Mouse (Mus musculus): ENCODE results near the gene Cnn3. TPM values are rescaled to one million over a fixed set of nuclear protein-coding genes. Genes with fewer than 3 reads are reported as not detected.

Cnn3 gene
- polyA plus RNA-seq, 1 experiment from 2014 or later: 1,158 TPM

GRCm38 (mm10) chr3:121469185-121469975, 43.1 kb downstream of the Cnn3 start:
- Histone ChIP-seq H3K27ac (ENCODE audit: low read depth, low read length) (peak overlapping the region; percentile 66), H3K4me1 (ENCODE audit: control insufficient read depth, insufficient read depth, low read length) (peaks cover 25% of the 10 kb centered on the region)

GRCm38 (mm10) chr3:121471703-121472102, 45.4 kb downstream of the Cnn3 start:
- DNase-seq (ENCODE audit: low spot score, missing footprints) (no peak), ATAC-seq (ENCODE audit: low FRiP score) (no peak)
- Histone ChIP-seq H3K27ac (ENCODE audit: low read depth, low read length) (no peak overlapping the region), H3K9ac (ENCODE audit: low read length) (no peak overlapping the region), H3K27me3 (ENCODE audit: control insufficient read depth, insufficient read depth, low read length) (no peaks in the 10 kb centered on the region), H3K4me3 (ENCODE audit: low read depth, low read length) (no peak overlapping the region), H3K36me3 (ENCODE audit: control insufficient read depth, insufficient read depth, low read length) (no peaks in the 10 kb centered on the region), H3K4me2 (no peak overlapping the region), H3K9me3 (ENCODE audit: control insufficient read depth, low read length) (no peaks in the 10 kb centered on the region), H3K4me1 (ENCODE audit: control insufficient read depth, insufficient read depth, low read length) (peaks cover 17% of the 10 kb centered on the region)
- WGBS: 80% methylated on average over 11 of the region's 11 CpGs

More at GRCm38 (mm10) chr3:121469185-121469975, 43.1 kb downstream of the Cnn3 start:
- ATAC-seq (ENCODE audit: low FRiP score) (peak; percentile 75), DNase-seq (ENCODE audit: low spot score, missing footprints) (peak; percentile 95)
- H3K9me3 ChIP-seq (ENCODE audit: control insufficient read depth, low read length): no peaks in the 10 kb centered on the region
- H3K4me3 ChIP-seq (ENCODE audit: low read depth, low read length): no peak overlapping the region
- H3K27me3 ChIP-seq (ENCODE audit: control insufficient read depth, insufficient read depth, low read length): no peaks in the 10 kb centered on the region
- H3K36me3 ChIP-seq (ENCODE audit: control insufficient read depth, insufficient read depth, low read length): no peaks in the 10 kb centered on the region
- H3K4me2 ChIP-seq: peak overlapping the region; percentile 20; the same call in 1 of the 2 replicates
- H3K9ac ChIP-seq (ENCODE audit: low read length): 0 out of 2 replicates have a peak overlapping the region, but pooled peaks have one; percentile 17
- WGBS: 4% methylated on average over 13 of the region's 13 CpGs

GRCm38 (mm10) chr3:121474738-121475137, 48.4 kb downstream of the Cnn3 start:
- no peak for DNase-seq (ENCODE audit: low spot score, missing footprints)
- ATAC-seq (ENCODE audit: low FRiP score): no peak
- no peak overlapping the region for H3K27ac ChIP-seq (ENCODE audit: low read depth, low read length)
- no peak overlapping the region for H3K9ac ChIP-seq (ENCODE audit: low read length)
- WGBS: 66% methylated on average over 3 of the region's 3 CpGs
- H3K36me3 ChIP-seq (ENCODE audit: control insufficient read depth, insufficient read depth, low read length): no peaks in the 10 kb centered on the region
- H3K4me2 ChIP-seq: no peak overlapping the region
- no peaks in the 10 kb centered on the region for H3K27me3 ChIP-seq (ENCODE audit: control insufficient read depth, insufficient read depth, low read length)
- no peaks in the 10 kb centered on the region for H3K9me3 ChIP-seq (ENCODE audit: control insufficient read depth, low read length)
- H3K4me1 ChIP-seq (ENCODE audit: control insufficient read depth, insufficient read depth, low read length): peaks cover 8% of the 10 kb centered on the region
- no peak overlapping the region for H3K4me3 ChIP-seq (ENCODE audit: low read depth, low read length)

GRCm38 (mm10) chr3:121480030-121480960, 54.0 kb downstream of the Cnn3 start:
- H3K27me3 ChIP-seq (ENCODE audit: control insufficient read depth, insufficient read depth, low read length): no peaks in the 10 kb centered on the region
- peak; percentile 76 for ATAC-seq (ENCODE audit: low FRiP score)
- peaks cover 35% of the 10 kb centered on the region for H3K4me1 ChIP-seq (ENCODE audit: control insufficient read depth, insufficient read depth, low read length)
- peak overlapping the region; percentile 1; the same call in 1 of the 2 replicates for H3K9ac ChIP-seq (ENCODE audit: low read length)
- peak; percentile 91 for DNase-seq (ENCODE audit: low spot score, missing footprints)
- H3K9me3 ChIP-seq (ENCODE audit: control insufficient read depth, low read length): no peaks in the 10 kb centered on the region
- H3K36me3 ChIP-seq (ENCODE audit: control insufficient read depth, insufficient read depth, low read length): no peaks in the 10 kb centered on the region
- WGBS: 31% methylated on average over 26 of the region's 26 CpGs
- no peak overlapping the region for H3K4me3 ChIP-seq (ENCODE audit: low read depth, low read length)
- H3K4me2 ChIP-seq: no peak overlapping the region
- H3K27ac ChIP-seq (ENCODE audit: low read depth, low read length): peak overlapping the region; percentile 61

GRCm38 (mm10) chr3:121480961-121481436, 54.7 kb downstream of the Cnn3 start:
- no peaks in the 10 kb centered on the region for H3K27me3 ChIP-seq (ENCODE audit: control insufficient read depth, insufficient read depth, low read length)
- no peak for DNase-seq (ENCODE audit: low spot score, missing footprints)
- no peak overlapping the region for H3K27ac ChIP-seq (ENCODE audit: low read depth, low read length)
- H3K4me2 ChIP-seq: no peak overlapping the region
- H3K36me3 ChIP-seq (ENCODE audit: control insufficient read depth, insufficient read depth, low read length): no peaks in the 10 kb centered on the region
- H3K9me3 ChIP-seq (ENCODE audit: control insufficient read depth, low read length): no peaks in the 10 kb centered on the region
- H3K4me3 ChIP-seq (ENCODE audit: low read depth, low read length): no peak overlapping the region
- no peak overlapping the region for H3K9ac ChIP-seq (ENCODE audit: low read length)
- H3K4me1 ChIP-seq (ENCODE audit: control insufficient read depth, insufficient read depth, low read length): peaks cover 35% of the 10 kb centered on the region
- ATAC-seq (ENCODE audit: low FRiP score): no peak
- 50% methylated on average over 8 of the region's 8 CpGs for WGBS

GRCm38 (mm10) chr3:121481564-121481963, 55.3 kb downstream of the Cnn3 start:
- no peak for ATAC-seq (ENCODE audit: low FRiP score)
- H3K4me3 ChIP-seq (ENCODE audit: low read depth, low read length): no peak overlapping the region
- H3K27ac ChIP-seq (ENCODE audit: low read depth, low read length): no peak overlapping the region
- no peak overlapping the region for H3K9ac ChIP-seq (ENCODE audit: low read length)
- no peak overlapping the region for H3K4me2 ChIP-seq
- H3K36me3 ChIP-seq (ENCODE audit: control insufficient read depth, insufficient read depth, low read length): no peaks in the 10 kb centered on the region
- H3K27me3 ChIP-seq (ENCODE audit: control insufficient read depth, insufficient read depth, low read length): no peaks in the 10 kb centered on the region
- H3K9me3 ChIP-seq (ENCODE audit: control insufficient read depth, low read length): no peaks in the 10 kb centered on the region
- DNase-seq (ENCODE audit: low spot score, missing footprints): no peak
- WGBS: 40% methylated on average over 6 of the region's 6 CpGs
- peaks cover 35% of the 10 kb centered on the region for H3K4me1 ChIP-seq (ENCODE audit: control insufficient read depth, insufficient read depth, low read length)

GRCm38 (mm10) chr3:121483266-121484161, 57.2 kb downstream of the Cnn3 start:
- no peak overlapping the region for H3K9ac ChIP-seq (ENCODE audit: low read length)

GRCm38 (mm10) chr3:121485201-121485600, 58.9 kb downstream of the Cnn3 start:
- DNase-seq (ENCODE audit: low spot score, missing footprints) (no peak), ATAC-seq (ENCODE audit: low FRiP score) (no peak)
- H3K4me1 ChIP-seq (ENCODE audit: control insufficient read depth, insufficient read depth, low read length): peaks cover 30% of the 10 kb centered on the region
- H3K4me3 ChIP-seq (ENCODE audit: low read depth, low read length): no peak overlapping the region
- no peaks in the 10 kb centered on the region for H3K9me3 ChIP-seq (ENCODE audit: control insufficient read depth, low read length)
- H3K27me3 ChIP-seq (ENCODE audit: control insufficient read depth, insufficient read depth, low read length): no peaks in the 10 kb centered on the region
- H3K27ac ChIP-seq (ENCODE audit: low read depth, low read length): no peak overlapping the region
- H3K36me3 ChIP-seq (ENCODE audit: control insufficient read depth, insufficient read depth, low read length): no peaks in the 10 kb centered on the region
- no peak overlapping the region for H3K4me2 ChIP-seq
- WGBS: 80% methylated on average over 2 of the region's 2 CpGs
- no peak overlapping the region for H3K9ac ChIP-seq (ENCODE audit: low read length)

More at GRCm38 (mm10) chr3:121483266-121484161, 57.2 kb downstream of the Cnn3 start:
- Histone ChIP-seq H3K4me1 (ENCODE audit: control insufficient read depth, insufficient read depth, low read length) (peaks cover 35% of the 10 kb centered on the region), H3K9me3 (ENCODE audit: control insufficient read depth, low read length) (no peaks in the 10 kb centered on the region), H3K27me3 (ENCODE audit: control insufficient read depth, insufficient read depth, low read length) (no peaks in the 10 kb centered on the region), H3K4me2 (no peak overlapping the region), H3K4me3 (ENCODE audit: low read depth, low read length) (no peak overlapping the region), H3K36me3 (ENCODE audit: control insufficient read depth, insufficient read depth, low read length) (no peaks in the 10 kb centered on the region), H3K27ac (ENCODE audit: low read depth, low read length) (no peak overlapping the region)
- no peak for DNase-seq (ENCODE audit: low spot score, missing footprints)
- ATAC-seq (ENCODE audit: low FRiP score): peak; percentile 19; the same call in 1 of the 2 replicates
- 58% methylated on average over 25 of the region's 25 CpGs for WGBS
